Mouse (Mus musculus) v-Abl transformed pro-B cells (cell line): ENCODE results near the gene Snrpa1.

Experiments used
- in situ Hi-C, 2 experiments: fragments of 400-800 bp; cut with MboI; formaldehyde crosslinking; loops; one replicate each; pipeline ENCODE4 v1.15.1; 2025; ENCODE audit not compliant: unreplicated experiment in 2 of 2

Gene Snrpa1

GRCm38 (mm10) chr7:66076411-66076810 is 17.6 kb downstream of the Snrpa1 start:
- in situ Hi-C loops: loop anchor here (10.0 to 25.0 kb wide), 4 partner anchors 939 to 1692 kb away; partner anchors contain the start of genes Lrrc28 (in 1 of the 2) and Ttc23 (in 1 of the 2)

DNA sequence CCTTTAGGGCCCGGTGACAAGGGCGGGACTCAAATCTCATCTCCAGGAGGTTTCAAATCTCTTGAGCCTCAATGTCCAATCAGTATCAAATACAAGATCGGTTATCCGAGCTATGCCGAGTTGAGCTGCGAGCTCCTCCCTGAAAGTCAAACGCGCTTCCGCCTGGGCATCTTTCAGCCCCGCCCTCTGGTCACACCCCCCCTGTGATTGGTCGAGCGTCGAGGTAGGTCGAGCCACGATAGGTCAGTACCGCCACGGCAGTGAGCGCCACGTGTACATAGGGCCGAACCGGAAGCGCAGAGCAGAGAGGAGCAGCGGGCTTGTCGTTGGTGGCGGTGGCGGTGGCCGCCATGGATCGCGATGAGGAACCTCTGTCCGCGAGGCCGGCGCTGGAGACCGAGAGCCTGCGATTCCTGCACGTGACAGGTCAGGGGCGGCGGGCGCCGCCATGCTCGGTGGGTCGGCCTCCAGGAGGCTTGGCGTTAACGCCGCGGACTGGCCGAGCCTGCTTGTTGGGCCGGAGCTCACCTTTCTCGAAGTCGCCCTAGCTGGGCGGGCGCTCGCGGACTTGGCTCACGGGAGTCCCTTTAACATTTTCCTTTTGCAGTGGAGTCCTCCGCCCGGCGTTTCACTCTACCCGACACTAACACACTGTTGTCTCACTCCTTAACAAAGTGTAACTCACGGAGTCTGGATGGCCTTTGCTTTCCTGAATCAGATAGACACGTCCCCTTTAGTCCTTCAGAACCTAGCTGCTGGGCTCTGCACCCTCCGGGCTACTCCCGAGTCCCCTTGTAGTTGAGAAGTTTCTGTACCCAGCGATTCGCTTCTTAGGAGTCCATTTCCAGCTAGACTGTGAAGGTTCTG is 20.8 kb downstream of the Snrpa1 start, which contains the start of gene Selenos:
TSS of gene Selenos (plus strand) at position 286 of the 867 bp plus-strand sequence.
- in situ Hi-C loops: loop anchor here (10.0 to 25.0 kb wide), 4 partner anchors 942 to 1695 kb away; partner anchors contain the start of genes Lrrc28 (in 1 of the 2) and Ttc23 (in 1 of the 2)

DNA sequence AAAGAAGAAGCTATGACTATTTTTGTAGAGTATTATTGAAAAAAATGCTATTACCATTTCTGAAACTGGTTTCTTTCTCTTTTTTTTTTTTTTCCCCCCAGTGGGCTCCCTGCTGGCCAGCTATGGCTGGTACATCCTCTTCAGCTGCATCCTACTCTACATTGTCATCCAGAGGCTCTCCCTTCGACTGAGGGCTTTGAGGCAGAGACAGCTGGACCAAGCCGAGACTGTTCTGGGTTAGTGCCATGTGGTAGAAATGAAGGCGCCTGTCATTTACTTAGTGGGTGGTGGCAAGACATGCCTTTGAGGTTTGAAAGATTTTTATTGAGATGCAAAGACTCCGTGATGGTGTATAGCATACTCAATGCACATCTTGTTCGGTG is 21.4 kb downstream of the Snrpa1 start:
- in situ Hi-C loops: loop anchor here (25.0 kb wide), 3 partner anchors 943 to 1557 kb away; partner anchors contain the start of genes Lrrc28 (in 1 of the 2) and Ttc23 (in 1 of the 2)

DNA sequence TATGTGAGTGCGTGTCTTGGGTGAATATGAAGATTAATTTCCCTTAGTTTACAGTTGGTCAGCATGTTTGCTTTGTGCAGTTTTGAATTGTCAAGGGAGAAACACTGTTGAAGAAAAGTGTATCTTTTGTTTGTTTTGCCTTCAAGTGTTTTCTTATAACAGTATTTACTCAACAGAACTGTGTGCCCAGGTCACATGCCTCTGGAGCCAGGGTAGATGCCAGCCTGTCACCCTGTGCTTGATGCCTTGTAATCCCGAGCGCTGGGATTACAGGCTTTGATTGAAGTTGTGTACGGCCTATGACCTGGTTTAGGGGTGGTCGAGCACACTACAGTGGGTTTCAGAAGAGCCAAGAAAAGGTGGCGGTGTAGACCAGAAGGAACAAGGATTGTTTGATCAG is 25.0 kb downstream of the Snrpa1 start:
- in situ Hi-C loops: loop anchor here (25.0 kb wide), 3 partner anchors 946 to 1554 kb away; partner anchors contain the start of genes Lrrc28 (in 1 of the 2) and Ttc23 (in 1 of the 2)

DNA sequence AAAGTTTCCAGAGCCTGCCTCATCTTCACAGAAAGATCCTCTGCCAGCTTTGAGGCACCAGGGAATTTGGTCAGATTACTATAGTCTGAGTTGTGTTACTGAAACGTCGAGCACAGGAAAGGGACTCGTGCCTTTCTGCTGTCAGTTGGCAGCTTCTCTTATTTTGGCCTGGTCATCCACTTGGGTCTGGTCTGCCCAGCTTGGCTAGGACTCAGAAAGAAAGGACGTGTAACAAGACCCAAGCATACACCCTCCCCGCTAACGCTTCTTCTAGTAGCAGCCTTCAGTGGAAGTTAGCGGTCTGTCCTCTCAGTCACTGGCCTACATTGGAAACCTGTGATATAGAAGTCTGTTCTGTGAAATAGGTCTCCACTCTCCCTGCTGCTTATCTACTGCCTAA is 25.7 kb downstream of the Snrpa1 start:
- in situ Hi-C loops: loop anchor here (25.0 kb wide), 3 partner anchors 947 to 1553 kb away; partner anchors contain the start of genes Lrrc28 (in 1 of the 2) and Ttc23 (in 1 of the 2)

GRCm38 (mm10) chr7:66087652-66088051 is 28.8 kb downstream of the Snrpa1 start:
- in situ Hi-C loops: loop anchor here (25.0 kb wide), 3 partner anchors 950 to 1550 kb away; partner anchors contain the start of genes Lrrc28 (in 1 of the 2) and Ttc23 (in 1 of the 2)

DNA sequence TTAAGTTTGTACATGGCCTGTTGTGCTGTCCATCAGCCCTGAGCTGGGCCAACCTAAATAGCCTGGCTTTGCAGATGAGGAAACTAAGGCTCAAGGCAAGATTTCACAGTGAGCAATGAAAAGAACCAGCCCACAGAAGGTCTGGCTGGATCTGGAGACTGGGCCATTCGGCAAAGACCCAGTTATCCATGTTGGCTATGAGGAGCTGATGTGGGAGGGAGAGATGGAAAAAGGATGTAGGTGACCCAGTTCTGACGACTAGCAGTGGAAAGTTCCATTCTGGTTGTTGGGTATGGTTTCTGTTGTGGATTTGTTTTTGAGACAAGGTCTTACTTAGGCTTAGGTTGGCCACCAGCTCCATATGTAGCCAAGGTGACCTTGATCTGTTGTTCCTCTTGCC is 29.3 kb downstream of the Snrpa1 start:
- in situ Hi-C loops: loop anchor here (25.0 kb wide), 3 partner anchors 951 to 1549 kb away; partner anchors contain the start of genes Lrrc28 (in 1 of the 2) and Ttc23 (in 1 of the 2)

- in situ Hi-C loops: loop anchor here (10.0 to 25.0 kb wide), 5 partner anchors 584 to 1547 kb away; partner anchors contain the start of genes Lrrc28 (in 1 of the 2) and Ttc23 (in 1 of the 2)
Observed at GRCm38 (mm10) chr7:66090676-66091190, 31.9 kb downstream of the Snrpa1 start.

DNA sequence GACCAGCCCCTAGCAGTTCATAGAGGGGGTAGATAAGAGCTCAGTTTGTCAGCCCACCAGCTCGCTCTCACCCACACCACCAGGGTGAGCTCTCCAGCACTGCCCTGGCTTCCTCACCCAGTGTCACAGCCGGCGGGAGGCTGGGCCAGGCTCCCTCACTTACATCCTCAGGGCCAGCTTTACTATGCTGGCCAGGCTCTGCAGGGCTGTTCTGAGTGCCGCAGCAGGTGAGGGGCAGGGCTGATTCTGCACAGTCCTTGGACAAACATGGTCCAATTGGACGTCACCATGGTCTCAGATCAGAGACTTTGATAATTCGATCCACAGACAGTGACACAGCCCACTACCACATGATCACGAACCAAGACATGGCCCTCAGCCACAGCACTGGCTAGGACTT is 32.8 kb downstream of the Snrpa1 start:
- in situ Hi-C loops: loop anchor here (10.0 to 25.0 kb wide), 5 partner anchors 583 to 1546 kb away; partner anchors contain the start of genes Lrrc28 (in 1 of the 2) and Ttc23 (in 1 of the 2)

- in situ Hi-C loops: loop anchor here (10.0 to 25.0 kb wide), 5 partner anchors 582 to 1545 kb away; partner anchors contain the start of genes Lrrc28 (in 1 of the 2) and Ttc23 (in 1 of the 2)
Observed at GRCm38 (mm10) chr7:66092656-66093055, 33.9 kb downstream of the Snrpa1 start.

DNA sequence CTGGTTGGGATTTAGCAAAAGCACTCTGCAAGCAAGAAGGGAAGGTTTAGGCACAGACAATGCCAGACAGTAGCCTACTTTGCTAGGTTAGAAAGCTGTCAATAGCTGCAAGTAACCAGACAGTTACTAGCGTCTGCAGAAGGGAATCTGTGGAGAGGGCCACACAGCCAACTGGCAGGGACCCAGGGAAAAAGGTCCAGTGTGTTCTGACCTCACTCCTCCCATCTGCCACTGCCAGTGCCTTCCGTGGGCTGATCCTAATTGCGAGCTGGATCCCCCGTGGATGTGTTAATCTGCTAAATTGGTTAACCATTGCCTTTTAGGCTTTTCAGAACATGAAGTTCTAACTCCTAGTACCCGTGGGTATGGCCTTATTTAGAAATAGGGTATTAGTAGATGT is 35.3 kb downstream of the Snrpa1 start:
- in situ Hi-C loops: loop anchor here (10.0 to 25.0 kb wide), 5 partner anchors 581 to 1543 kb away; partner anchors contain the start of genes Lrrc28 (in 1 of the 2) and Ttc23 (in 1 of the 2)

GRCm38 (mm10) chr7:66098803-66099202 is 40.0 kb downstream of the Snrpa1 start:
- in situ Hi-C loops: loop anchor here (5.0 to 25.0 kb wide), 7 partner anchors 288 to 1538 kb away; partner anchors contain the start of genes Lrrc28 (in 1 of the 2), Lrrk1 (in 1 of the 2) and Ttc23 (in 1 of the 2)

DNA sequence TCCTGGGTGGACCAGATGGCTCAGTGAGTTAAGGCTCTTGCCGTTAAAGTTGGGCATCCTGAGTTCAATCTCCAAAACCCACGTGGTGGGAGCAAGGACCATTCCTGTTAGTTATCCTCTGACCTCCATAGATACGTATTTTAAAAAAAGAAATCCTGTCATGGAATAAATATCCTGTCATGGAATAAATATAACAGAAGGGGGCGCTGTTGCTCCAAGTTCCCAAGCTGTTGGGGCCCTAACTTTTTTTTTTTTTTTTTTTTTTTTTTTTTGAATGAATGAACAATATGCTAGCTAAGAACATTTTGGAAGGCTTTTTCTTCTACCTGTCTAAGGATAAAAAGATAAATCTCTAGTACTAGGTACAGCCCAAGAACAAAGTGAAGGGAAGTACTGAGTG is 43.1 kb downstream of the Snrpa1 start:
- in situ Hi-C loops: loop anchor here (5.0 to 10.0 kb wide), 3 partner anchors 200 to 553 kb away; no protein-coding TSS in a partner anchor

- in situ Hi-C loops: loop anchor here (5.0 to 10.0 kb wide), 3 partner anchors 198 to 550 kb away; no protein-coding TSS in a partner anchor
Observed at GRCm38 (mm10) chr7:66104531-66104930, 45.7 kb downstream of the Snrpa1 start.

DNA sequence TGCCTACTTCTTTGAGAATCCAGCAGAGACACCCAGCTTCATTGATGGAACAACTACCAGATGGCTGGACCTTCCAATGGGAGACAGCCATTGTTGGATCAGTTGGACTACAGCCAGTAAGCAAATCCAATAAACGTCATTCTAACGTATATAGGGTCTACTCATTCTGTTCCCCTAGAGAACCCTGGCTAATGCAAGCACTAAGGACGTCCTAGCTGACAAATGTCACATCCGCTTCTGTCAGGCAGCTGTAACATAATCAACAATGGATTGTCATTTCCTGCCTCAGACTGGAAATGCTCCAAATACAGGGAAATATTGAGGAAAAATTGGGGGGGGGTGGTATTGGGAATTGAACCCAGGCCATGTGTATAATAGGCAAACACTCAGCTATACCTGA is 47.0 kb downstream of the Snrpa1 start:
- in situ Hi-C loops: loop anchor here in 1 of 2 experiments (5.0 to 10.0 kb wide), 2 partner anchors 147 to 549 kb away; no protein-coding TSS in a partner anchor

GRCm38 (mm10) chr7:66106581-66107056 is 47.8 kb downstream of the Snrpa1 start:
- in situ Hi-C loops: loop anchor here in 1 of 2 experiments (5.0 to 10.0 kb wide), 2 partner anchors 146 to 548 kb away; no protein-coding TSS in a partner anchor

GRCm38 (mm10) chr7:66107206-66107605 is 48.4 kb downstream of the Snrpa1 start:
- in situ Hi-C loops: loop anchor here in 1 of 2 experiments (5.0 to 10.0 kb wide), 2 partner anchors 145 to 548 kb away; no protein-coding TSS in a partner anchor

- in situ Hi-C loops: loop anchor here in 1 of 2 experiments (5.0 to 10.0 kb wide), 2 partner anchors 144 to 547 kb away; no protein-coding TSS in a partner anchor
Observed at GRCm38 (mm10) chr7:66107930-66108329, 49.1 kb downstream of the Snrpa1 start.
